Mouse (Mus musculus) embryonic facial prominence, embryonic 14.5 days (tissue): Measurements from ENCODE around the gene Prdm16. TPM values are rescaled to one million over a fixed set of nuclear protein-coding genes. Genes with fewer than 3 reads are reported as not detected.

ENCODE experiments used
- ATAC-seq: fragments of 200-750 bp; cut with Nextera tagmentation; 2 replicates; pipeline ENCODE4 v1.8.0; 2017; ENCODE audit warnings: low read depth, moderate number of reproducible peaks, moderate TSS enrichment
- DNase-seq: peaks from one replicate; pipeline ENCODE4 v3.0.0-alpha.2; 2015; ENCODE audit warnings: low spot score
- H3K27ac ChIP-seq: fragments of 300-500 bp; sonication (generic); replicated peaks from 2 replicates; pipeline ENCODE4 v1.5.1; 2014; ENCODE audit warnings: low read depth, mild to moderate bottlenecking, low read length, moderate library complexity
- H3K27me3 ChIP-seq: fragments of 300-500 bp; sonication (generic); replicated peaks from 2 replicates; pipeline ENCODE4 v1.6.1; 2014; ENCODE audit warnings: low read length; ENCODE audit not compliant: control insufficient read depth, insufficient read depth
- H3K36me3 ChIP-seq: fragments of 300-500 bp; sonication (generic); 2 replicates; pipeline ENCODE4 v1.6.1; 2014; ENCODE audit warnings: low read length, mixed read lengths; ENCODE audit not compliant: control insufficient read depth, insufficient read depth
- H3K4me1 ChIP-seq: fragments of 300-500 bp; sonication (generic); 2 replicates; pipeline ENCODE4 v1.6.1; 2014; ENCODE audit warnings: antibody characterized with exemption, low read length; ENCODE audit not compliant: control insufficient read depth, insufficient read depth
- H3K4me2 ChIP-seq: fragments of 300-500 bp; sonication (generic); 2 replicates; pipeline ENCODE4 v1.6.1; 2014; ENCODE audit warnings: low read depth, mild to moderate bottlenecking, low read length, moderate library complexity, mixed read lengths
- H3K4me3 ChIP-seq: fragments of 300-500 bp; sonication (generic); 2 replicates; pipeline ENCODE4 v1.5.1; 2014; ENCODE audit warnings: low read depth, mild to moderate bottlenecking, low read length
- H3K9ac ChIP-seq: fragments of 300-500 bp; sonication (generic); 2 replicates; pipeline ENCODE4 v1.6.1; 2014; ENCODE audit warnings: low read depth, mild to moderate bottlenecking, low read length, moderate library complexity, mixed read lengths
- H3K9me3 ChIP-seq: fragments of 300-500 bp; sonication (generic); 2 replicates; pipeline ENCODE4 v1.6.1; 2016; ENCODE audit warnings: low read length; ENCODE audit not compliant: control insufficient read depth
- WGBS: fragments of 180-500 bp; shearing (Covaris S2); extraction: QIAGEN DNeasy Blood & Tissue Kit; methylation state at CpG from one replicate; pipeline ENCODE4 v1.1.7; 2014; 5-methylcytosine and 5-hydroxymethylcytosine counted together
- polyA plus RNA-seq: library from polyadenylated mRNA; unstranded; fragments of >200 nt; fragmentation: Nextera tagmentation; extraction: Ambion mirVana; gene quantifications from 2 replicates; pipeline ENCODE4 v1.2.1, GENCODE M21; 2014

The Prdm16 gene
- polyA plus RNA-seq, 1 experiment from 2014 or later = 12.7 TPM

GRCm38 (mm10) chr4:154375939-154376625, 260.6 kb downstream of the Prdm16 start:
- Histone ChIP-seq H3K4me1 (no peaks in the 10 kb centered on the region), H3K4me2 (no peak overlapping the region), H3K4me3 (no peak overlapping the region), H3K27me3 (no peaks in the 10 kb centered on the region), H3K9me3 (no peaks in the 10 kb centered on the region), H3K36me3 (no peaks in the 10 kb centered on the region), H3K27ac (no peak overlapping the region), H3K9ac (no peak overlapping the region)
- DNase-seq (no peak), ATAC-seq (no peak)
- 82% methylated on average over 10 of the region's 10 CpGs for WGBS

GRCm38 (mm10) chr4:154371542-154372247, 265.0 kb downstream of the Prdm16 start:
- H3K27me3 ChIP-seq = no peaks in the 10 kb centered on the region
- no peaks in the 10 kb centered on the region for H3K36me3 ChIP-seq
- WGBS = 74% methylated on average over 12 of the region's 13 CpGs
- no peaks in the 10 kb centered on the region for H3K9me3 ChIP-seq
- no peak overlapping the region for H3K4me2 ChIP-seq
- no peak overlapping the region for H3K27ac ChIP-seq
- H3K9ac ChIP-seq = no peak overlapping the region
- H3K4me3 ChIP-seq = no peak overlapping the region
- no peaks in the 10 kb centered on the region for H3K4me1 ChIP-seq
- no peak for ATAC-seq
- no peak for DNase-seq

- Histone ChIP-seq H3K36me3 (no peaks in the 10 kb centered on the region), H3K4me3 (no peak overlapping the region), H3K9ac (no peak overlapping the region), H3K4me1 (no peaks in the 10 kb centered on the region), H3K4me2 (no peak overlapping the region), H3K27me3 (no peaks in the 10 kb centered on the region), H3K27ac (no peak overlapping the region), H3K9me3 (no peaks in the 10 kb centered on the region)
- no peak for ATAC-seq
- 59% methylated on average over 8 of the region's 8 CpGs for WGBS
- DNase-seq = no peak
Measured at GRCm38 (mm10) chr4:154370841-154371240, 265.8 kb downstream of the Prdm16 start.

- Histone ChIP-seq H3K9ac (no peak overlapping the region), H3K9me3 (no peaks in the 10 kb centered on the region), H3K27ac (no peak overlapping the region), H3K4me1 (no peaks in the 10 kb centered on the region), H3K4me3 (no peak overlapping the region), H3K36me3 (no peaks in the 10 kb centered on the region), H3K4me2 (no peak overlapping the region), H3K27me3 (no peaks in the 10 kb centered on the region)
- 76% methylated on average over 5 of the region's 5 CpGs for WGBS
- no peak for DNase-seq
- ATAC-seq = no peak
Measured at GRCm38 (mm10) chr4:154369089-154369488, 267.6 kb downstream of the Prdm16 start.

GRCm38 (mm10) chr4:154366836-154367235, 269.8 kb downstream of the Prdm16 start:
- Histone ChIP-seq H3K4me2 (no peak overlapping the region), H3K36me3 (no peaks in the 10 kb centered on the region), H3K4me1 (no peaks in the 10 kb centered on the region), H3K27ac (no peak overlapping the region), H3K27me3 (no peaks in the 10 kb centered on the region), H3K9me3 (no peaks in the 10 kb centered on the region), H3K4me3 (no peak overlapping the region), H3K9ac (no peak overlapping the region)
- DNase-seq (no peak), ATAC-seq (no peak)
- 86% methylated on average over 6 of the region's 6 CpGs for WGBS

- Histone ChIP-seq H3K27me3 (no peaks in the 10 kb centered on the region), H3K27ac (no peak overlapping the region), H3K4me3 (no peak overlapping the region), H3K36me3 (no peaks in the 10 kb centered on the region), H3K4me1 (no peaks in the 10 kb centered on the region), H3K9ac (no peak overlapping the region), H3K9me3 (no peaks in the 10 kb centered on the region), H3K4me2 (no peak overlapping the region)
- DNase-seq (no peak), ATAC-seq (no peak)
- 87% methylated on average over 2 of the region's 2 CpGs for WGBS
Measured at GRCm38 (mm10) chr4:154364752-154365151, 271.9 kb downstream of the Prdm16 start.

- DNase-seq (no peak), ATAC-seq (no peak)
- 87% methylated on average over 3 of the region's 3 CpGs for WGBS
Measured at GRCm38 (mm10) chr4:154360850-154361249, 275.8 kb downstream of the Prdm16 start.

GRCm38 (mm10) chr4:154360441-154360840, 276.2 kb downstream of the Prdm16 start:
- Histone ChIP-seq H3K27ac (no peak overlapping the region), H3K36me3 (no peaks in the 10 kb centered on the region), H3K4me2 (no peak overlapping the region), H3K9me3 (no peaks in the 10 kb centered on the region), H3K4me3 (no peak overlapping the region), H3K27me3 (no peaks in the 10 kb centered on the region), H3K4me1 (no peaks in the 10 kb centered on the region), H3K9ac (no peak overlapping the region)
- DNase-seq (no peak), ATAC-seq (no peak)
- 82% methylated on average over 6 of the region's 7 CpGs for WGBS

More at GRCm38 (mm10) chr4:154360850-154361249, 275.8 kb downstream of the Prdm16 start:
- no peak overlapping the region for H3K9ac ChIP-seq
- H3K27me3 ChIP-seq = no peaks in the 10 kb centered on the region
- no peak overlapping the region for H3K4me2 ChIP-seq
- no peak overlapping the region for H3K4me3 ChIP-seq
- no peaks in the 10 kb centered on the region for H3K9me3 ChIP-seq
- H3K27ac ChIP-seq = no peak overlapping the region
- no peaks in the 10 kb centered on the region for H3K4me1 ChIP-seq
- no peaks in the 10 kb centered on the region for H3K36me3 ChIP-seq
